Mouse (Mus musculus): Measurements from ENCODE around the gene Gm4201. TPM values are rescaled to one million over a fixed set of nuclear protein-coding genes. Genes with fewer than 3 reads are reported as not detected.
"Not testable (repeated sequence)": the region's sequence is repeated elsewhere in the genome, so short reads cannot be mapped to it uniquely, and the experiment has no call there.

The Gm4201 gene
- not detected in 2 replicates for total RNA-seq (2017)

DNA sequence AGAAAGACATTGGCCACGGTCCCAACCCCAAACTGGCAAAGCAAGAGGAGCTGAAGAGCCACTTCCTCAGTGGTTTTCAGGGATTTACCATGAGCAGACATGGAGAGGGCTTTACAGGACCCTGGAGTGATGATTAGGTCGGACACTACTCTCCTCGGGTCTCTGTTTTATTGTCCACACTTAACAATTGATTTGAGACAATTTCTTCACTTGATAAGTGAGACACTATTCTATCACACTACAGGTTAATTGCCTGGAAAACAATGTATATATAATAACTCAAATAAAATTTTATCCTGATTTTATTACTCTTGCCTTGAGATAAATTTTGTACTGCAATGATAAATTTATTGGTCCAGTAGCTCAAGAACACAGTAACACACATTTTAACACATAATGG, at the start of gene Gm4201:
Gene Gm4201, minus strand, starts transcription at position 101 of the 400 bp plus-strand sequence.
- ATAC-seq (replicated peaks; ENCODE audit: low read depth, poor library complexity, severe bottlenecking) = not testable (repeated sequence)

GRCm38 (mm10) chr7:22588027-22588426, 22.9 kb upstream of the Gm4201 start, which contains the start of gene Gm4565:
Gene Gm4565 (minus strand): TSS chr7:22588127.
- ATAC-seq (replicated peaks; ENCODE audit: low read depth, poor library complexity, severe bottlenecking) = not testable (repeated sequence)

DNA sequence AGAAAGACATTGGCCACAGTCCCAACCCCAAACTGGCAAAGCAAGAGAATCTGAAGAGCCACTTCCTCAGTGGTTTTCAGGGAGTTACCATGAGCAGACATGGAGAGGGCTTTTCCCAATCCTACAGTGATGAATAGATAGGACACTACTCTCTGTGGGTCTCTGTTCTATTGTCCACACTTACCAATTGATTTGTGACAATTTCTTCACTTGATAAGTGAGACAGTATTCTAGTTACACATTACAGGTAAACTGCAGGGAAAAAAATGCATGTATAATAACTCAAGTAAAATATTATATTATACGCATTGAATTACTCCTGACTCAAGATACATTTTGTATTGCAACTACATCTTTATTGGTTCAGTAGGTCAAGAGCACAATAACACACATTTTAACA, 30.4 kb downstream of the Gm4201 start, which contains the start of gene Gm8677:
Gene Gm8677, minus strand, starts transcription at position 101 of the 400 bp plus-strand sequence.
- not testable (repeated sequence) for ATAC-seq (replicated peaks; ENCODE audit: low read depth, poor library complexity, severe bottlenecking)

DNA sequence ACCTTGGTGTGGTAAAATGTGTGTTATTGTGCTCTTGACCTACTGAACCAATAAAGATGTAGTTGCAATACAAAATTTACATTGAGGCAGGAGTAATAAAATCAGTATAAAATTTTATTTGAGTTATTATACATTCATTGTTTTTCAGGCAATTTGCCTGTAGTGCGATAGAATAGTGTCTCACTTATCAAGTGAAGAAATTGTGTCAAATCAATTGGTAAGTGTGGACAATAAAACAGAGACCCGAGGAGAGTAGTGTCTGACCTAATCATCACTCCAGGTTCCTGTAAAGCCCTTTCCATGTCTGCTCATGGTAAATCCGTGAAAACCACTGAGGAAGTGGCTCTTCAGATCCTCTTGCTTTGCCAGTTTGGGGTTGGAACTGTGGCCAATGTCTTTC, 42.5 kb downstream of the Gm4201 start, which contains the start of gene Vmn1r152:
Gene Vmn1r152, plus strand, starts transcription at position 301 of the 400 bp plus-strand sequence.
- not testable (repeated sequence) for ATAC-seq (replicated peaks; ENCODE audit: low read depth, poor library complexity, severe bottlenecking)

Other genes starting within 250 kb of the Gm4201 start
- gene Gm4187, start 235.6 kb downstream of the Gm4201 start, total RNA-seq (2017) = not detected in 2 replicates
- not detected in 2 replicates for gene Gm8660, start 194.3 kb downstream of the Gm4201 start, total RNA-seq (2017)
- not detected in 2 replicates for gene Vmn1r148, start 151.8 kb downstream of the Gm4201 start, total RNA-seq (2017)
- gene Vmn1r149, start 127.1 kb downstream of the Gm4201 start, total RNA-seq (2017) = not detected in 2 replicates
- not detected in 2 replicates for gene Gm10665, start 101.3 kb downstream of the Gm4201 start, total RNA-seq (2017)
- not detected in 2 replicates for gene Vmn1r151, start 65.7 kb downstream of the Gm4201 start, total RNA-seq (2017)
- gene Vmn1r152, start 42.4 kb downstream of the Gm4201 start, total RNA-seq (2017) = not detected in 2 replicates
- not detected in 2 replicates for gene Gm8677, start 30.5 kb downstream of the Gm4201 start, total RNA-seq (2017)
- gene Gm4565, start 22.8 kb upstream of the Gm4201 start, total RNA-seq (2017) = not detected in 2 replicates
- not detected in 2 replicates for gene Vmn1r155, start 92.7 kb upstream of the Gm4201 start, total RNA-seq (2017)
- not detected in 2 replicates for gene Gm8693, start 127.0 kb upstream of the Gm4201 start, total RNA-seq (2017)
- not detected in 2 replicates for gene Gm4567, start 154.4 kb upstream of the Gm4201 start, total RNA-seq (2017)
- gene Vmn1r157, start 196.4 kb upstream of the Gm4201 start, total RNA-seq (2017) = not detected in 2 replicates
- gene Vmn1r158, start 225.4 kb upstream of the Gm4201 start, total RNA-seq (2017) = not detected in 2 replicates